Mouse (Mus musculus) brain, embryonic 14.5 days (tissue): ENCODE measurements around the gene Rad21l.

ENCODE experiments used
- CTCF ChIP-seq: fragments of 200-500 bp; IDR thresholded peaks from 2 replicates; pipeline ENCODE4 v1.5.1; 2012; ENCODE audit warnings: inconsistent platforms, mild to moderate bottlenecking, moderate library complexity, borderline replicate concordance; ENCODE audit not compliant: insufficient read depth, insufficient read length; ENCODE audit errors: extremely low read depth
- POLR2A ChIP-seq: fragments of 200-500 bp; IDR thresholded peaks from 2 replicates; pipeline ENCODE4 v1.6.1; 2012; ENCODE audit warnings: mild to moderate bottlenecking, inconsistent platforms, borderline replicate concordance; ENCODE audit not compliant: poor library complexity, insufficient read depth, insufficient read length, severe bottlenecking; ENCODE audit errors: extremely low read depth

- no peak for TF ChIP-seq POLR2A
- TF ChIP-seq CTCF = peak; percentile 57; the same call in 1 of the 2 replicates
These were observed 36.0 kb downstream of the Rad21l start, which contains the start of gene Snph for GRCm38 (mm10) chr2:151632159-151632814.
